Mouse (Mus musculus) megakaryocyte, adult 5-6 weeks (primary cell): ENCODE measurements around the gene Msl1. TPM values are rescaled to one million over a fixed set of nuclear protein-coding genes. Genes with fewer than 3 reads are reported as not detected.

Experiments
- ATAC-seq: 2 replicates; pipeline ENCODE4 v1.8.0; 2016; ENCODE audit warnings: mild to moderate bottlenecking, inconsistent platforms; ENCODE audit not compliant: poor library complexity, severe bottlenecking
- total RNA-seq, 2 experiments: library from RNA; stranded (forward) in 1 of 2; stranded (reverse) in 1 of 2; fragments of 153-499, 151-499 nt in 1 of 2; fragments of 221-1000, 200-1000 nt in 1 of 2; gene quantifications; 2 replicates each; pipeline versions ENCODE4 v1.2.3 to v1.2.4; 2015 to 2017

Gene Msl1
- total RNA-seq, 2 experiments from 2014 or later: 73.7 to 119 TPM

DNA sequence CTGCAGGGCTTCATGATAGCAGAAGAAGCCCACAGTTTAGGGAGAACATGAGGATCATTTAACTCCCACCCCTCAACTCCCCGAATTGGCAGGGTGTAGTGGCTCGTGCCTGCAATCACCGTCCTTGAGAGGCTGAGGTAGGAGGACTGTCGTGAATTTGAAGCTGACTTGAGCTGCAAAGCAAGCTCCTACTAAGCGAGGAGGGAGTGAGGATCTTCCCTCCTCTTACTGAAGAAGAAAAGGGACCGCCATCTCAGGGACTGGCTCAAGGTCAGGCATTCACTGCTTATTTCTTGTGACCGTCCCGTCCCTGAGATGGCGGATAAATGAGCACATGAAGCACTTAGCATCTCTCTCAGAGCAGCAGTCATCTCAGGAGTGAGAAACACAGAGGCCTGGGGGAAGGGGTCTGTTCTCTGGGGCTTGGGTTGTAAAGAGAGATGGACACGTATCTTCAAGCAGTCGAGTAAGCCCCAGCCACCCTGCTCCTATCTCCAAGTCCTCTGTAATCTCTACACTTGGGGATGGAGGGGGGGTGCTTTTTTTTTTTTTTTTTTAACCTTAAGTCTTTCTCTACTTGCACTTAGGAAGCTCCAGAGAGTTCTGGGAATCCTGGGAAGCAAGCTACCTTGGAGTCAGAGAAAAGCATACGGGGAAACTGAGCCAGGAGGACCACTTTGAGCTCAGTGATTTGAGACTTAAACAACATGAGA, 19.1 kb upstream of the Msl1 start:
- ATAC-seq: no peak

DNA sequence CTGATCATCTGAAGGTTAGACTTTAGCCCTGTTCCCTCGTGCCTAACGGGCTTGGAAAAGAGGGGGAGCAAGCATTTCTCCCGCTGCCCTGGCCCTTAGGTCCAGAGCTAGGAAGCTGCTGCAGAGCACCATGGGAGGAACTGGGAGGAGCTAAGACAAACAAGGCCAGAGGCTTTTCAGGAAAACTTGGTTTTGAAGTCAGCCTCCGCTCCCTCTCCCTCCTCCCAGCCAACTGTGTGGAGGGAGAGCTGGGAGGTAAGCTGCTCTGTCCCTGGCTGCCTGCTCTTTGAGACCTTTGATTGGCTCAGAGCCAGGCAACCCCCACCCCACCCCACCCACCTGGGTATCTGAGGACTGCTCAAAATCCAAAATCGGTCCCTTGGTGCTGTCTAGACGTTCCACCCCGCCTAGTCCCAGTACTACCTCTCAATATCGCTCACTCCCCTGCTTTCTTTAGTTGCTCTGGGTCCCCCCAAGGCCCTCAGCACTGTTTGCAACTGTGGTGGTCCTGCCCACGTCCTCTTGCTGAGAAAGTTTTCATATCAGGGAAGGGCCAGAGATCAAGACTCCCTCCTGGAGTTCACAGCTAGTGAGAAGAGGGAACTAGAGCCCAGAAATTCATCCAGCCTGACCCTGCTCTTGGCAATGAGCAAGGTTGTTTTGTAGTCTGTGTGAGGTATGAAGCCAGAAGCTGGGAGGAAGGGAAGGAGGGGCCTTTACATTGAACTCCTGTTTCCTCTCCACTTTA, 18.3 kb upstream of the Msl1 start:
- ATAC-seq: no peak

DNA sequence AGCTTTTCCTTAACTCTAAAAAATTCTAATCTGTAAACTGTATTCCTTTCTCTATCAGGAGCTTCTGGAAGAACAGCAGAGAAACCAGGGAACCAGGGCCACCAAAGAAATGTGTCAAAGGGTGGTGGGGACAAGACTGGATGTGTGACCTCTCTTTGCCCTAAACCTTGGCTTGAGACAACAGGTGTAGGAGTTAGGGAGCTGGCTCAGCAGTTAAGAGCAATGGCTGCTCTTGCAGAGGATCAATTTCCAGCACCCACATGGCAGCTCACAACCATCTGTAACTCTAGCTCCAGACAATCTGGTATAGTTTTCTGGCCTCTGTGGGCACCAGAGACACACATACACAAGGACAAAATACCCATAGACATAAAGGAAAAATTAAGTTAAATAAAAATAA, 17.4 kb upstream of the Msl1 start:
- ATAC-seq: no peak

GRCm38 (mm10) chr11:98781851-98782512, 13.3 kb upstream of the Msl1 start:
- ATAC-seq: no peak

- no peak for ATAC-seq
These were observed 12.6 kb upstream of the Msl1 start for GRCm38 (mm10) chr11:98782651-98783235.

GRCm38 (mm10) chr11:98783236-98783696, 12.1 kb upstream of the Msl1 start:
- ATAC-seq: peak; percentile 72

DNA sequence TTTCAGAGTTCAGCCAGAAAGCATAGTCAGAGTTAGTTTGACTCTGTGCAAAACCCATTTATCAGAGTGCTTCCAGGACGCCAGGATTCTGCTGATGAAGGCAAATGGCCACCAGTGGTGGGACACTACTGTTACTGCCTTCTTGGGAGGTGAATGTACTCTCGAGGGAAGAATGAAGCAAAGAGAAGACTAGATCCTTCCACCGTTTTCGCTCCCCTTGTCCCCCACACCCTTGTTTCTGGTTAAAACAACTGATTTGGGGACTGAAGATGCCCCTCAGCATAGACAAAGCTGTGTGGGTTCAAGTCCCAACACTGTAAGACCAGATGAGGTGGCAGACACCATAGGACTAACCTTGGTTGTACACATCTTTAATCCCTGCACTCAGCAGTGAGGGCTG, 11.2 kb upstream of the Msl1 start:
- ATAC-seq: no peak

GRCm38 (mm10) chr11:98785214-98785613, 10.1 kb upstream of the Msl1 start:
- no peak for ATAC-seq

- ATAC-seq: no peak
These were observed 9.5 kb upstream of the Msl1 start for GRCm38 (mm10) chr11:98785772-98786281.

- peak; percentile 62 for ATAC-seq
These were observed 8.7 kb upstream of the Msl1 start for GRCm38 (mm10) chr11:98786359-98787214.

DNA sequence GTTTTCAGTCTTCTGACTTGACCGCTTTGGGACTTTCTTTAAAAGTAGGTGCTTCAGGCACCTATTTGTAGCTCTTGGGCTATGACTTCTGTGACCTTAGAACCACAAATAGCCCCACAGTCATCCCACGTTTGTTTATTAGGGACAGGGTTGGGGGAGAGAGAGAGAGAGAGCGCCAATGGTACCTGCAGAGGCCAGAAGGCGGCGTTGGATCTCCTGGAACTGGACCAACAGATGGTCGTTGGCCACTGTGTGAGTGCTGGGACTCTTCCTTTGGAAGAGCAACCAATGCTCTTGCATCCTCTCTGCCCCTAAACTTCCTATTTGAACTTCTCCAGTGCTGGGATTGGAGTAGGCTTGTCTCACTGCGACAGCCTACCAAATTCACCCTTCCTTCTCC, 8.1 kb upstream of the Msl1 start:
- no peak for ATAC-seq

GRCm38 (mm10) chr11:98787691-98788090, 7.6 kb upstream of the Msl1 start:
- ATAC-seq: no peak

DNA sequence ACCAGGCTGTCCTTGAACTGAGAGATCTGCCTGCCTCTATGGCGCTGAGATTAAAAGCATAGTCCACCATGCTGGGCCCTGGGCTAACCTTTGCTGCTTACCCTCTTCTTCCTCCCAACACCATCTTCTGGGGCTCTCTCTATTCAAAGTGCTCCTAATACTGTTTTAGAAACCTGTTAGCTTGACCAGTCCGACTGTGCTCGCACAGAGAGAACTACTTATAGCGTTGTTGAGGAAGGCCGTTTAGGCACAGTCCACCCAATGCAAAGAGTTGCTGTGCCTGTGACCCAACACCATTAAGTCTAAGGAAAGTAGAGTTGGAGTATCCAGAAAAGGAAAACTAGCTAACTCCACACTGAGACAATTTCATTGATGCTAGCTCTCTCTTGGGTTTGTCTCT, 7.2 kb upstream of the Msl1 start:
- no peak for ATAC-seq

- peak; percentile 92 for ATAC-seq
These were observed 6.6 kb upstream of the Msl1 start for GRCm38 (mm10) chr11:98788550-98789218.

- peak; percentile 14 for ATAC-seq
These were observed 6.0 kb upstream of the Msl1 start for GRCm38 (mm10) chr11:98789219-98789807.

DNA sequence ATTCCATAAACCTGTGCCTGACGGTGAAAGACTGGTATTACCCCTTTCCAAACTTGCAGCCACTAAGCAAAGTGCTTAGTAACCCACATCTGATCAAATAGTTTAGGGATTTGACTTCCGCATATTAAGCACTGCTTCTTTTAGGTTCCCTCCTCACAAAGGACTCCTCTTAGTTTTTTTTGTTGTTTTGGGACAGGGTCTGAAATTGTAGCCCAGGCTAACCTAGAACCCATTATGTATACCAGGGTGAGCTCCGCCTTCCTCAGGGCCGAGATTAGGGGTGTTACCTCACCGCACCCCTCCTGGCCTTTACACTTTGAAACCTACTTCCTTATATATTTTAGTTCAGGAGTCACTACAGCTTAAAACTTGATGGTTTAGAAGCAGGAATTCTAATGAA, 5.5 kb upstream of the Msl1 start:
- no peak for ATAC-seq

- ATAC-seq: no peak
These were observed 4.6 kb upstream of the Msl1 start for GRCm38 (mm10) chr11:98790631-98791205.

DNA sequence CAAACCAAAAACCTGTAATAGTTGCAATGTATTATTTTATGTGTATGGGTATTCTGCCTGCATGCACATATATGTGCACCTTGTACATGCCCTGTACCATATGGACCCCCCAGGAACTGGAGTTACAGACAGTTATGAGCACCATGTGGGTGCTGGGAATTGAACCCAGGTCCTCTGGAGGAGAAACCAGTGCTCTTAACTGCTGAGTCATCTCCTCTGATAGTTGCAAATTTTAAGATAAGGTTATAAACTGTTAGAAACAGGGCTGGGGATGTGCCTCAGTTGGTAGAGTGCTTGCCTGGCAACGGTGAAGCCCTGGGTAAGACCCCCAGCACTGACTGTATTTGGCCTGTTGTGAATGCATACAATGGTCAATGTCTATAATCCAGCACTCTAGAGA, 3.9 kb upstream of the Msl1 start:
- no peak for ATAC-seq

DNA sequence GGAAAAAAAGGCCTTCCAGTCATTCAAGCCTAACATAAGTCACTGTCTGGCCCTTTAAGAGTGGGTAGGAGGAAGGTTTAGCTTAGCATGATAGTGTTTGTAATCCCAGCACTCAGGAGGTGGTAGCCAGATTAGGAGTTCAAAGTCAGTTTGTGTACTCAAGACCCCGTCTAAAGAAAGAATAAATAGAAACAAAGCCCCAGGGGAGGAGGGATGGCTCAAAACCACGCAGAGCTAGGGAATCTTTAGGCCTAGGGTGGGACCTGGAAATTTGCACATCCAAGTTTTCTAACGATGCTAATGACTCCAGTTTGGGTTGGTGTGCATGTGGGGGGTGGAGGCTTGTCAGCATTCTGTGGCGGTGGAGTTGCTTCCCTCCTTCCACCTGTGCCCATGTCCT, 3.2 kb upstream of the Msl1 start:
- no peak for ATAC-seq
